Mouse (Mus musculus): ENCODE data around the gene Olfr578. TPM values are rescaled to one million over a fixed set of nuclear protein-coding genes. Genes with fewer than 3 reads are reported as not detected.

The Olfr578 gene
- polyA plus RNA-seq (2016; fragmentation: Nextera tagmentation; extraction: Ambion mirVana), result not detected in 2 replicates

GRCm38 (mm10) chr7:102989224-102989623, at the start of gene Olfr578:
Gene Olfr578 (minus strand): TSS chr7:102989324.
- Histone ChIP-seq H3K36me3 (no peaks in the 10 kb centered on the region), H3K9ac (replicated peaks) (no peak within 1 kb of the TSS), H3K27me3 (no peaks in the 10 kb centered on the region), H3K4me1 (no peaks in the 10 kb centered on the region), H3K9me3 (no peaks in the 10 kb centered on the region), H3K4me3 (no peak within 1 kb of the TSS), H3K4me2 (replicated peaks) (no peak within 1 kb of the TSS), H3K27ac (replicated peaks) (no peak within 1 kb of the TSS)
- 76% methylated on average over 3 of the region's 3 CpGs for WGBS
- no peak for ATAC-seq (ENCODE audit: low FRiP score, low read depth)

GRCm38 (mm10) chr7:103037724-103038123, 48.6 kb upstream of the Olfr578 start, which contains the start of gene Olfr582:
Gene Olfr582 (plus strand): TSS chr7:103038024.
- no peaks in the 10 kb centered on the region for H3K4me1 ChIP-seq
- no peak within 1 kb of the TSS for H3K9ac ChIP-seq (replicated peaks)
- no peaks in the 10 kb centered on the region for H3K36me3 ChIP-seq
- H3K4me3 ChIP-seq, result no peak within 1 kb of the TSS
- H3K4me2 ChIP-seq (replicated peaks), result no peak within 1 kb of the TSS
- H3K9me3 ChIP-seq, result no peaks in the 10 kb centered on the region
- H3K27ac ChIP-seq (replicated peaks), result no peak within 1 kb of the TSS
- no peak for ATAC-seq (ENCODE audit: low FRiP score, low read depth)
- H3K27me3 ChIP-seq, result no peaks in the 10 kb centered on the region

DNA sequence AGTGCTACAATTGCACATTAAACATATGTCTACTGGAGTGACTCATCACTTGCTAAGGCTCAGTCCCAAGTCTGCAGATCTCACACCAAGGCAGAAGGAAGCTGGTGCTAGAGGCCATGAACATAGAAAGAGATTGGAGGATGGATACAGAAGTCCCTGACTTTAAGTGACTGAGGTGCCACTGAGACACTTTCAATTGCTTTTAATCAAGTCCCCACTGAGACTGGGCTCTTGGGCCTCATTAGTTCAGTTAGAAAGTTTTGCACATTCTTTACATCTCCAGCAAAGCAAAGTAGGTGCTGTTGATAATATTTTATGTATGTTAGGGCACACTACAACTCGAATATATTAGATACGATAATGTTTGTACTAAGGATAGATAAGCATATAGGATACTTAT, 13.3 kb downstream of the Olfr578 start, which contains the start of gene Olfr577:
Gene Olfr577 (minus strand): TSS at position 101 of the 400 bp plus-strand sequence.
- Histone ChIP-seq H3K27me3 (no peaks in the 10 kb centered on the region), H3K4me3 (no peak within 1 kb of the TSS), H3K4me1 (no peaks in the 10 kb centered on the region), H3K36me3 (no peaks in the 10 kb centered on the region), H3K27ac (replicated peaks) (no peak within 1 kb of the TSS), H3K4me2 (replicated peaks) (no peak within 1 kb of the TSS), H3K9ac (replicated peaks) (no peak within 1 kb of the TSS), H3K9me3 (no peaks in the 10 kb centered on the region)
- 88% methylated on average over 2 of the region's 2 CpGs for whole genome bisulfite sequencing
- no peak for ATAC-seq (ENCODE audit: low FRiP score, low read depth)

DNA sequence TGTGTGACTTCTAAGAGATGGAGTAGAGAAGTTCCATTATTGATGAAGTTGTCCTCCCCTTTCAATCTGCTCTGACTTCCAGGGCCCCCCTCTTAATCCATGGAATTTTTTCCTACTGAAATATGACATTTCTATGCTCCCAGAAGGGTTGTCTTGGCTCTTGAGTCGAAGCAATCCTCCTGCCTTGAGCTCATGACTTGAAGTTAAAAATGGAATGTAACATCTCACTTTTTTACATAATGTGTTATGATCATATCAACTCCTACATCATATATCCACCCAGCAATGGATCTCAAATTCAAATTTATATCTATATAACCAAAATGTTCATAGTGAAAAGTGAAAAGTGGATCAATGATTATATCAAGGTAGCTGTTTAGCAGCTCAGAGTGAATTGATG, 14.7 kb downstream of the Olfr578 start:
- Histone ChIP-seq H3K9me3 (no peaks in the 10 kb centered on the region), H3K4me2 (replicated peaks) (no peak overlapping the region), H3K36me3 (no peaks in the 10 kb centered on the region), H3K27ac (replicated peaks) (no peak overlapping the region), H3K27me3 (no peaks in the 10 kb centered on the region), H3K9ac (replicated peaks) (no peak overlapping the region), H3K4me1 (no peaks in the 10 kb centered on the region), H3K4me3 (no peak overlapping the region)
- 46% methylated on average over 1 of the region's 1 CpGs for WGBS
- ATAC-seq (ENCODE audit: low FRiP score, low read depth), result no peak

- no peaks in the 10 kb centered on the region for H3K4me1 ChIP-seq
- no peak for ATAC-seq (ENCODE audit: low FRiP score, low read depth)
- H3K36me3 ChIP-seq, result no peaks in the 10 kb centered on the region
- no peaks in the 10 kb centered on the region for H3K9me3 ChIP-seq
- no peak within 1 kb of the TSS for H3K4me3 ChIP-seq
- WGBS, result 67% methylated on average over 2 of the region's 2 CpGs
- H3K4me2 ChIP-seq (replicated peaks), result no peak within 1 kb of the TSS
- H3K9ac ChIP-seq (replicated peaks), result no peak within 1 kb of the TSS
- H3K27ac ChIP-seq (replicated peaks), result no peak within 1 kb of the TSS
- no peaks in the 10 kb centered on the region for H3K27me3 ChIP-seq
These were observed 26.8 kb downstream of the Olfr578 start, which contains the start of gene Olfr576 for GRCm38 (mm10) chr7:102962360-102962759. Gene Olfr576 (plus strand): TSS chr7:102962660.

DNA sequence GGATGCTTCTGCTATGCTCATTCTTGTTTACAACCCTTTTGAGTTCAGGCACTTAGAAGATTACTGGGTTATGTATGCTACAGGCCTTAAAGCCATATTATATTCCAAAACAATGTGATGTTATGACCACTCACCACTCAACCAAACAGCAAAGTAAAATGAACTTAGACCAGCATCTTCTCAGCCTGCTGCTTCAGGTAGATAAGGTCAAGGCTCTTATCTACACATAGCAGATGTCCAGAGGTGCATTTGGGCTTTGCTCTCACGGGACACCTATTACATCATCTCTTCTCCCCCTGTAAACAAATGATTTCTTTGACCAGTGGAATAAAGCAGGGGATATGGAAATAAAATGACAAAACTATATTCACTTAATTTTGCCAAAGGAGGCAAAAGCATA, 30.5 kb downstream of the Olfr578 start, which contains the start of gene Olfr575:
Gene Olfr575 (minus strand): TSS at position 183 of the 400 bp plus-strand sequence.
- WGBS, result 71% methylated on average over 1 of the region's 1 CpGs
- Histone ChIP-seq H3K4me2 (replicated peaks) (no peak within 1 kb of the TSS), H3K9me3 (no peaks in the 10 kb centered on the region), H3K27ac (replicated peaks) (no peak within 1 kb of the TSS), H3K4me1 (no peaks in the 10 kb centered on the region), H3K27me3 (no peaks in the 10 kb centered on the region), H3K36me3 (no peaks in the 10 kb centered on the region), H3K4me3 (no peak within 1 kb of the TSS), H3K9ac (replicated peaks) (no peak within 1 kb of the TSS)
- ATAC-seq (ENCODE audit: low FRiP score, low read depth), result no peak

GRCm38 (mm10) chr7:102958137-102958536, 31.0 kb downstream of the Olfr578 start:
- ATAC-seq (ENCODE audit: low FRiP score, low read depth), result no peak
- Histone ChIP-seq H3K4me1 (no peaks in the 10 kb centered on the region), H3K27me3 (no peaks in the 10 kb centered on the region), H3K4me3 (no peak overlapping the region), H3K4me2 (replicated peaks) (no peak overlapping the region), H3K9me3 (no peaks in the 10 kb centered on the region), H3K27ac (replicated peaks) (no peak overlapping the region), H3K9ac (replicated peaks) (no peak overlapping the region), H3K36me3 (no peaks in the 10 kb centered on the region)
- 77% methylated on average over 3 of the region's 3 CpGs for WGBS

GRCm38 (mm10) chr7:102950732-102951131, 38.4 kb downstream of the Olfr578 start:
- H3K27ac ChIP-seq (replicated peaks), result no peak overlapping the region
- H3K27me3 ChIP-seq, result no peaks in the 10 kb centered on the region
- ATAC-seq (ENCODE audit: low FRiP score, low read depth), result no peak
- no peaks in the 10 kb centered on the region for H3K36me3 ChIP-seq
- H3K4me2 ChIP-seq (replicated peaks), result no peak overlapping the region
- no peak overlapping the region for H3K4me3 ChIP-seq
- no peak overlapping the region for H3K9ac ChIP-seq (replicated peaks)
- no peaks in the 10 kb centered on the region for H3K4me1 ChIP-seq
- no peaks in the 10 kb centered on the region for H3K9me3 ChIP-seq
- 80% methylated on average over 1 of the region's 1 CpGs for WGBS

DNA sequence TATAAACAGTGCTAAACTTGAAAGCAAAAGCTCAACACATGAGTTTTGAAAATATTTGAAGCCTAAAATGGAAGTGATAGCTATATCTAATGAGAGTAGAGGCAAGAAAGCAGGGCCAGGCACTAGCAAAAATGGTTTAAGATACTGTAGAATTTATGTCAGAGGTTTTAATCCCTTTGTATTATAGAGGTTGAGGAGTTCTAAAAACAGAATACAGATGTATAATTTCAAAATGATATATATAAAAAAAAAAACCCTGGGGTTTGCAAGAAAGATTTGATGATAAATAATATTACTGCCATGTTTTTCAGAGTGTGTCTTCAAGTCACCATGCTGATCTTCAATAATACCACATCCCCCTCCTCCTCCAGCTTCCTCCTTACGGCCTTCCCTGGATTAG, 41.0 kb downstream of the Olfr578 start, which contains the start of gene Olfr574:
Gene Olfr574 (plus strand): TSS at position 301 of the 400 bp plus-strand sequence.
- no peak within 1 kb of the TSS for H3K4me3 ChIP-seq
- H3K4me1 ChIP-seq, result no peaks in the 10 kb centered on the region
- no peak within 1 kb of the TSS for H3K9ac ChIP-seq (replicated peaks)
- no peak within 1 kb of the TSS for H3K27ac ChIP-seq (replicated peaks)
- H3K36me3 ChIP-seq, result no peaks in the 10 kb centered on the region
- no peaks in the 10 kb centered on the region for H3K27me3 ChIP-seq
- no peaks in the 10 kb centered on the region for H3K9me3 ChIP-seq
- no peak for ATAC-seq (ENCODE audit: low FRiP score, low read depth)
- WGBS, result 77% methylated on average over 1 of the region's 1 CpGs
- no peak within 1 kb of the TSS for H3K4me2 ChIP-seq (replicated peaks)

- no peak for ATAC-seq (ENCODE audit: low FRiP score, low read depth)
- no peak overlapping the region for H3K4me2 ChIP-seq (replicated peaks)
- H3K9ac ChIP-seq (replicated peaks), result no peak overlapping the region
- H3K4me3 ChIP-seq, result no peak overlapping the region
- no peaks in the 10 kb centered on the region for H3K4me1 ChIP-seq
- no peaks in the 10 kb centered on the region for H3K36me3 ChIP-seq
- WGBS, result 91% methylated on average over 1 of the region's 1 CpGs
- H3K27me3 ChIP-seq, result no peaks in the 10 kb centered on the region
- H3K9me3 ChIP-seq, result no peaks in the 10 kb centered on the region
- no peak overlapping the region for H3K27ac ChIP-seq (replicated peaks)
These were observed 45.7 kb downstream of the Olfr578 start for GRCm38 (mm10) chr7:102943417-102943816.

DNA sequence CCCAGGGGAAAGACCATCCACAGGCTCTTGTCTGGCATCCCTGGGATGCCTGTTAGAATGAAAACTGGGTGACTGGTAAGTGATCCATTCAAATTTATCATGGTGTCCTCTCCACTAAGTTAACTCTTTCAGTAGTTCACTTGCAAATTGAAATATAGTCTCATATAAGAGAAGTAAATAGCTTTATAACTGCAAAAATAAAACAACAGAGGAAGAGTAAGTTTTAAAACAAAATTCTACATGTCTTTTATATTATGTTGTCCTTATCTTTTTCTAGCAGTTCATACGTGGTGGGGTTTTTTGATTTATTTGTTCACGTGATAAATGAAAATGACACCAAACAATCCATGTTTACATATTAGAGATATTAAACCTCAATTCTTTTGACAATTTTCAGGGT, 46.6 kb downstream of the Olfr578 start, which contains the start of gene Olfr573-ps1:
Gene Olfr573-ps1 (minus strand): TSS at position 101 of the 400 bp plus-strand sequence.
- no peaks in the 10 kb centered on the region for H3K27me3 ChIP-seq
- no peak within 1 kb of the TSS for H3K27ac ChIP-seq (replicated peaks)
- no peaks in the 10 kb centered on the region for H3K9me3 ChIP-seq
- H3K4me1 ChIP-seq, result no peaks in the 10 kb centered on the region
- no peak within 1 kb of the TSS for H3K9ac ChIP-seq (replicated peaks)
- no peak for ATAC-seq (ENCODE audit: low FRiP score, low read depth)
- no peak within 1 kb of the TSS for H3K4me2 ChIP-seq (replicated peaks)
- H3K36me3 ChIP-seq, result no peaks in the 10 kb centered on the region
- H3K4me3 ChIP-seq, result no peak within 1 kb of the TSS
- 92% methylated on average over 2 of the region's 2 CpGs for WGBS

All from midbrain, embryonic 12.5 days (tissue).